Mouse (Mus musculus) liver, adult 2 months (tissue): ENCODE results near the gene Slc35a5.

Experiments used
- CTCF ChIP-seq: fragments of 200-500 bp; IDR thresholded peaks from 2 replicates; pipeline ENCODE4 v1.5.1; 2011; ENCODE audit warnings: low read depth, low read length, control low read depth
- POLR2A ChIP-seq: fragments of 200-500 bp; IDR thresholded peaks from 2 replicates; pipeline ENCODE4 v1.6.1; 2011; ENCODE audit warnings: low read length, control low read depth; ENCODE audit not compliant: insufficient read depth; ENCODE audit errors: extremely low read depth

DNA sequence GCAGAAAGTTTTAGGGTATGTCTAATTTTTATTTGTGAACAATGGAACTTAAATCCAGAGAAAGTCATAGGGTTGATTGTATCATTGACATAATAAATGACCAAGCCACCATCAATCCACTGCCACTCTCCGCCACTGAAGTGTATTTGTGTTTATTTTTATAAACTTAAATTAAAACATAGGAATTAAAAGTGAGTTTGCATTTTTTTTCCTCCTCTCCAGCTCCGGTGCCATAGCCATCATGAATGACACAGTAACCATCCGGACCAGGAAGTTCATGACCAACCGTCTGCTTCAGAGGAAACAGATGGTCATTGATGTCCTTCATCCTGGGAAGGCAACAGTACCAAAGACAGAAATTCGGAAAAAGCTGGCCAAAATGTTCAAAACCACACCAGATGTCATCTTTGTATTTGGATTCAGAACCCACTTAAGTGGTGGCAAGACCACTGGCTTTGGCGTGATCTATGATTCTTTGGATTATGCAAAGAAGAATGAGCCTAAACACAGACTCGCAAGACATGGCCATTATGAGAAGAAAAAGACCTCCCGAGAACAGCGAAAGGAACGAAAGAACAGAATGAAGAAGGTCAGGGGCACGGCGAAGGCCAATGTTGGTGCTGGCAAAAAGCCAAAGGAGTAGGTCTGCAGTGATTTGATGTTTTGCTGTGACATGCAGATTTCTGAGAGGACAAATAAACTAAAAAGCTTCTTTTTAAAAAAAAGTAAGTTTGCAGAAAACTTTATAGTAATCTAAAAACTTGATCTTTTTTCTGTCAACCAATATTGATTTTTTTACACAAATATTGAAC, 46.6 kb upstream of the Slc35a5 start:
- no peak for TF ChIP-seq CTCF
- TF ChIP-seq POLR2A: no peak
